Mouse (Mus musculus) spleen, postnatal 4 days (tissue): ENCODE results near the gene Ccnd2.

Source experiments
- DNase-seq, 2 experiments: peaks; one replicate each; pipeline ENCODE4 v3.0.0; 2022; ENCODE audit warnings: low spot score in 2 of 2

Ccnd2 gene

GRCm38 (mm10) chr6:127148526-127149302 lies 3.3 kb downstream of the Ccnd2 start:
- no peak for DNase-seq

- DNase-seq, result peak; percentile 80 to 90
Measured at GRCm38 (mm10) chr6:127147665-127148064, 4.3 kb downstream of the Ccnd2 start.

- DNase-seq, result no peak
Measured at GRCm38 (mm10) chr6:127146322-127146947, 5.6 kb downstream of the Ccnd2 start.

- no peak for DNase-seq
Measured at GRCm38 (mm10) chr6:127145464-127146190, 6.4 kb downstream of the Ccnd2 start.

GRCm38 (mm10) chr6:127143576-127144288 lies 8.3 kb downstream of the Ccnd2 start:
- DNase-seq, result no peak

- DNase-seq, result no peak
Measured at GRCm38 (mm10) chr6:127143124-127143520, 8.9 kb downstream of the Ccnd2 start.

GRCm38 (mm10) chr6:127142154-127143123 lies 9.6 kb downstream of the Ccnd2 start:
- DNase-seq, result peak; percentile 54 to 80

GRCm38 (mm10) chr6:127138962-127139361 lies 13.0 kb downstream of the Ccnd2 start:
- DNase-seq, result no peak

- DNase-seq, result no peak
Measured at GRCm38 (mm10) chr6:127133433-127134245, 18.4 kb downstream of the Ccnd2 start.

GRCm38 (mm10) chr6:127132719-127133118 lies 19.3 kb downstream of the Ccnd2 start:
- DNase-seq, result no peak

GRCm38 (mm10) chr6:127131946-127132345 lies 20.0 kb downstream of the Ccnd2 start:
- DNase-seq, result no peak

GRCm38 (mm10) chr6:127130377-127130776 lies 21.6 kb downstream of the Ccnd2 start:
- DNase-seq, result no peak

GRCm38 (mm10) chr6:127129659-127130058 lies 22.3 kb downstream of the Ccnd2 start:
- DNase-seq, result no peak

- DNase-seq, result no peak
Measured at GRCm38 (mm10) chr6:127123506-127123905, 28.5 kb downstream of the Ccnd2 start.

- no peak for DNase-seq
Measured at GRCm38 (mm10) chr6:127122996-127123395, 29.0 kb downstream of the Ccnd2 start.

GRCm38 (mm10) chr6:127122221-127122806 lies 29.7 kb downstream of the Ccnd2 start:
- DNase-seq, result no peak

- no peak for DNase-seq
Measured at GRCm38 (mm10) chr6:127114753-127115456, 37.1 kb downstream of the Ccnd2 start.

GRCm38 (mm10) chr6:127109402-127109930 lies 42.5 kb downstream of the Ccnd2 start, which contains the start of gene Tigar:
Gene Tigar, minus strand, starts transcription at chr6:127109557.
- DNase-seq, result peak; percentile 86 to 90
